Mouse (Mus musculus) neural tube, embryonic 14.5 days (tissue): ENCODE measurements around the gene Dtd2. TPM values are rescaled to one million over a fixed set of nuclear protein-coding genes. Genes with fewer than 3 reads are reported as not detected.

Source experiments
- ATAC-seq: fragments of 200-750 bp; cut with Nextera tagmentation; 2 replicates; pipeline ENCODE4 v1.8.0; 2017; ENCODE audit warnings: low read depth, mild to moderate bottlenecking, moderate TSS enrichment, moderate library complexity
- H3K27ac ChIP-seq: fragments of 300-500 bp; sonication (generic); 2 replicates; pipeline ENCODE4 v1.5.1; 2014; ENCODE audit warnings: low read depth, mild to moderate bottlenecking, control low read depth, low read length, moderate library complexity, mixed read lengths
- H3K27me3 ChIP-seq: fragments of 300-500 bp; sonication (generic); 2 replicates; pipeline ENCODE4 v1.6.1; 2014; ENCODE audit warnings: low read length; ENCODE audit not compliant: control insufficient read depth, insufficient read depth
- H3K36me3 ChIP-seq: fragments of 300-500 bp; sonication (generic); 2 replicates; pipeline ENCODE4 v1.6.1; 2014; ENCODE audit warnings: low read length, mixed read lengths; ENCODE audit not compliant: control insufficient read depth, insufficient read depth
- H3K4me1 ChIP-seq: fragments of 300-500 bp; sonication (generic); 2 replicates; pipeline ENCODE4 v1.6.1; 2014; ENCODE audit warnings: low read length; ENCODE audit not compliant: control insufficient read depth, insufficient read depth
- H3K4me2 ChIP-seq: fragments of 300-500 bp; sonication (generic); 2 replicates; pipeline ENCODE4 v1.6.1; 2014; ENCODE audit warnings: mild to moderate bottlenecking, low read depth, low read length, control low read depth
- H3K4me3 ChIP-seq: fragments of 300-500 bp; sonication (generic); 2 replicates; pipeline ENCODE4 v1.5.1; 2014; ENCODE audit warnings: low read depth, low read length, control low read depth, mixed read lengths
- H3K9ac ChIP-seq: fragments of 300-500 bp; sonication (generic); replicated peaks from 2 replicates; pipeline ENCODE4 v1.6.1; 2014; ENCODE audit warnings: low read depth, mild to moderate bottlenecking, control low read depth, low read length, mixed read lengths
- H3K9me3 ChIP-seq: fragments of 300-500 bp; sonication (generic); 2 replicates; pipeline ENCODE4 v1.6.1; 2016; ENCODE audit warnings: low read length; ENCODE audit not compliant: control insufficient read depth
- WGBS: fragments of 180-500 bp; shearing (Covaris S2); extraction: QIAGEN DNeasy Blood & Tissue Kit; methylation state at CpG from one replicate; pipeline ENCODE4 v1.1.7; 2014; 5-methylcytosine and 5-hydroxymethylcytosine counted together
- polyA plus RNA-seq: library from polyadenylated mRNA; unstranded; fragments of >200 nt; fragmentation: Nextera tagmentation; extraction: Ambion mirVana; gene quantifications from 2 replicates; pipeline ENCODE4 v1.2.1, GENCODE M21; 2014

The Dtd2 gene
- polyA plus RNA-seq, 1 experiment from 2014 or later: 23.2 TPM

DNA sequence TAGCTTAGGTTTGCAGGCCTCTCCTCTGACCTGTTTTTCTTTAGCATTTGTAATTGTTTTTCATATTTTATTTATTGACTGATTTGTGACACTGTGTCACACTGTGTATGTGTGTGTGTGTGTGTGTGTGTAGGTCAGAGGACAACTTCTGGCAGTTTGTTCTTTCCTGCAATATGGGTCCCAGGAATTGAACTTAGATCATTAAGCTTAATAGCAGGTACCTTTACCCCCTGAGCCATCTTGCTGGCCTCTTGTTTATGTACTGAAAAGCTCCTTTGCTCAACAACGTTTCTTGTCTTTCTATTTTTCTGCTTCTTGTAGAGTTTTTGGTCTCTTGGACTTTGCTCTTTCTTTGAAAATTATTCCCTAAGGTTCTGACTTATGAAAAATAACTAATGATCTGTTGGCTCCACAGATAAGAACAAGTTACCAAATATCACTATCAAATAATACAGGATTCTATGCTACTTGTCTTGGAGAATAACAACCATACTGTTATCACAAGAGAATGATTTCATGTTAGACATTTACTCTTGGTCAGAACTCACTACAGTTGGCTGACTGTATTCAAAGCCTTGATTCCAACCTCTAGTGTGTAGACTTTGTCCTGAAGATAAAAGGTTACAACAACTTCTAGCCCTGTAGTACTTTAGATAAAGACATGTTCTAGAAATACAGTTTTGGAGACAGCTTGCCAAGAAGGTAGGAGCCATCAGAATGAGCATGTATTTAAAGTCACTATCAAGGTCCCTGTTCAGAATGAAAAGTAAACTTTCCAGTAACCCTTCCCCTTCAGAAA lies 10.4 kb downstream of the Dtd2 start:
- 92% methylated on average over 1 of the region's 1 CpGs for WGBS

DNA sequence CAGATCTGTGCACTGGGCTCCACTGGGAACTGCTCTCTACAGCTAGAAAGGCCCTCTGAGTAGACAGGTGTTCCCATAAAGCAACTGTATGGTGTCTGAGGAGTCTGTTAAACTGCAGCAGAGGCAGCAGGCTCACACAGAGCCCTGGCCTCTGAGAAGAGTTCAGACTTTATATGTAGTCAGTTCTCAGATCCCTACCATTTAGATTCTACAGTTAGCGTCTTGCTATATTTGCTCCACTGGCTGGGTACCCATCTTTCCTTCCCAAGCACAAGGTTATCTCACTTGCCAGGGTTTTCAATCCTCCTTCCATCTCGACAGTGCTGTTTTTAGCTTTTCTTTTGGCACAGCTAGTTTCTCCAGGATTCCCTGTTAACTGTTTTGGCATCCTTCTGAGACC lies 15.7 kb downstream of the Dtd2 start:
- ATAC-seq: no peak
- Histone ChIP-seq H3K27me3 (no peaks in the 10 kb centered on the region), H3K4me2 (no peak overlapping the region), H3K36me3 (no peaks in the 10 kb centered on the region), H3K27ac (no peak overlapping the region), H3K4me1 (no peaks in the 10 kb centered on the region), H3K9me3 (no peaks in the 10 kb centered on the region), H3K4me3 (no peak overlapping the region), H3K9ac (no peak overlapping the region)
- 82% methylated on average over 2 of the region's 2 CpGs for WGBS

More for the DNA sequence above, 10.4 kb downstream of the Dtd2 start:
- Histone ChIP-seq H3K4me3 (no peak overlapping the region), H3K9ac (no peak overlapping the region), H3K36me3 (peaks cover 2% of the 10 kb centered on the region; the same call in 1 of the 2 replicates), H3K27ac (no peak overlapping the region), H3K4me1 (no peaks in the 10 kb centered on the region), H3K27me3 (no peaks in the 10 kb centered on the region), H3K9me3 (no peaks in the 10 kb centered on the region), H3K4me2 (no peak overlapping the region)
- no peak for ATAC-seq

DNA sequence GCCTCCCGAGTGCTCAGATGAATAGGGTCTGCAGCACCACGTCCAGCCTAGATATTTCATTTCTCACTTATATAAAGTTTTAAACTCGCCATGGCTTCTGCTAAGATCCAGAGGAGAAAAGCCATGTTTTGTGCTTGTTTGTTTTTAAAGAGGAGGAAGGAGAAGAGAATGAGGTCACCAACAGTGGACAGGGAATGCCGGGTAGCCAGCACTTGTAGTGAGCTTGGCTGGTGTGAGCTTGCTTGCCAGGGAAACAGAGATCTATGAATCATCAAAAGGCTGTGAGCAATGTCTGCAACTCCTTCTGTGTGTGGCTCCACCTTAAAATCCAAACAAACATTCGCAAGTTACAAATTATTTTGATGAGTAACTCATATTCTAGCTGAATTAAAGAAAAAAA lies 17.8 kb downstream of the Dtd2 start:
- H3K4me1 ChIP-seq: no peaks in the 10 kb centered on the region
- no peak overlapping the region for H3K9ac ChIP-seq
- no peak overlapping the region for H3K4me3 ChIP-seq
- H3K36me3 ChIP-seq: no peaks in the 10 kb centered on the region
- no peaks in the 10 kb centered on the region for H3K27me3 ChIP-seq
- 90% methylated on average over 5 of the region's 5 CpGs for WGBS
- H3K4me2 ChIP-seq: no peak overlapping the region
- no peaks in the 10 kb centered on the region for H3K9me3 ChIP-seq
- no peak for ATAC-seq
- no peak overlapping the region for H3K27ac ChIP-seq

DNA sequence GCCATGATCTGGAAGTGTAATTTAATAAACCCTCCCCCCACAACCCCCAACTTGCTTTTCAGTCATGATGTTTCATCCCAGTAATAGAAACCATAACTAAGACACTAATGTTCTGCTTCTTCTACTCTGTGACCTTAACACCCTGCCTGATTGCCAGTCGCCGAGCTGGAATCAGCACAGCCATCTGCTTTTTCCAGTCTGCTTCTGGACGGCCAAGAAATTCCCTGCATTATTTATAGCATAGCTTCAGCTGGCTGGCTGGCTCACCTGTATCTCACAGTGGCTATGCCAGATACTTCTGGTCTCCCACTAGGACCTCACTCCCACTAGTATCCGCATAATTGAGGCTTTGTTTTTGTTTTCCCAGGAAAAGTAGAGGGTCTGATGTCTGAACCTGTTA lies 20.5 kb downstream of the Dtd2 start:
- H3K4me3 ChIP-seq: no peak overlapping the region
- no peaks in the 10 kb centered on the region for H3K27me3 ChIP-seq
- no peak overlapping the region for H3K4me2 ChIP-seq
- ATAC-seq: no peak
- WGBS: 71% methylated on average over 4 of the region's 4 CpGs
- no peaks in the 10 kb centered on the region for H3K4me1 ChIP-seq
- H3K9ac ChIP-seq: no peak overlapping the region
- no peaks in the 10 kb centered on the region for H3K36me3 ChIP-seq
- no peak overlapping the region for H3K27ac ChIP-seq
- H3K9me3 ChIP-seq: no peaks in the 10 kb centered on the region

DNA sequence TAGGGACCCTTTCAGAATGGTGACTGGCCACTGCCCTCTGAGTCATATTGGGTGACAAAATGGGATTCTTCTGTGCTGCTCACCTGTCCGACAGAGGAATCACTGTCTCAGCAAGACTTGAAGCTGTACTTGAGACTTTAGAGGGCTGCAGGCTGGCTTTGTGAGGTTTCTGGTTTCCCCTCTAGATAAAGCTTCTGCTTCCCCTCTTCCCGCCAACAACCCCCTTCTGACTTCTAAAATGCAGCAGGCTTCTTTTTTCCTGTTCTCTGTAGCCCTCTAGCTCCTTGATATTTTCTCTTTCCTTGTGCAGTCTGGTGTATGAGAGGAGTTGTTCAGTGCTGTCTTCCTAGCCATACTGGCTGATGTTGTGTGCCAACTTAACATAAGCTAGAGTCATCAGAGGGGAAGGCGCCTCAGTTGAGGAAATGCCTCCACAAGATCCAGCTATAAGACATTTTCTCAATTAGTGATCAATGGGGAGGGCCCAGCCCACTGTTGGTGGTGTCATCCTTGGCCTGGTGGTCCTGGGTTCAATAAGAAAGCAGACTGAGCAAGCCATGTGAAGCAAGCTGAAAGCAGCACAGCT lies 21.0 kb downstream of the Dtd2 start:
- no peak overlapping the region for H3K4me3 ChIP-seq
- H3K4me1 ChIP-seq: no peaks in the 10 kb centered on the region
- WGBS: 93% methylated on average over 3 of the region's 3 CpGs
- no peak overlapping the region for H3K4me2 ChIP-seq
- ATAC-seq: no peak
- no peak overlapping the region for H3K27ac ChIP-seq
- H3K36me3 ChIP-seq: no peaks in the 10 kb centered on the region
- no peaks in the 10 kb centered on the region for H3K27me3 ChIP-seq
- H3K9ac ChIP-seq: no peak overlapping the region
- no peaks in the 10 kb centered on the region for H3K9me3 ChIP-seq

DNA sequence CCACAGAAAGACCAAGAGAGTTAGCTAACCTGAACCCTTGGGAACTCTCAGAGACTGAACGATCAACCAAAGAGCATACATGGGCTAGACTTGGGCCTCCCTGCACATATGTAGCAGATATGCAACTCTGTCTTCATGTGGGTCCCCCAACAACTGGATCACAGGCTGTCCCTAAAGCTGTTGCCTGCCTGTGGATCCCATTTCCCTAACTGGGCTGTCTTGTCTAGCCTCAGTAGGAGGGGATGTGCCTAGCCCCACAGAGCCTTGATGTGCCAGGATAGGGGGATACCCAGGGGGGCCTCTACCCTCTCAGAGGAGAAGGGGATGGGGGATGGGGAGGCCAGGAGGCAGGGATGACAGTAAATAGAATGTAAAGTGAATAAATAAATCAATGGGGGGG lies 22.7 kb downstream of the Dtd2 start:
- Histone ChIP-seq H3K9ac (no peak overlapping the region), H3K9me3 (no peaks in the 10 kb centered on the region), H3K27ac (no peak overlapping the region), H3K4me1 (no peaks in the 10 kb centered on the region), H3K36me3 (no peaks in the 10 kb centered on the region), H3K27me3 (no peaks in the 10 kb centered on the region), H3K4me2 (no peak overlapping the region), H3K4me3 (no peak overlapping the region)
- 91% methylated on average over 1 of the region's 1 CpGs for WGBS
- ATAC-seq: no peak

DNA sequence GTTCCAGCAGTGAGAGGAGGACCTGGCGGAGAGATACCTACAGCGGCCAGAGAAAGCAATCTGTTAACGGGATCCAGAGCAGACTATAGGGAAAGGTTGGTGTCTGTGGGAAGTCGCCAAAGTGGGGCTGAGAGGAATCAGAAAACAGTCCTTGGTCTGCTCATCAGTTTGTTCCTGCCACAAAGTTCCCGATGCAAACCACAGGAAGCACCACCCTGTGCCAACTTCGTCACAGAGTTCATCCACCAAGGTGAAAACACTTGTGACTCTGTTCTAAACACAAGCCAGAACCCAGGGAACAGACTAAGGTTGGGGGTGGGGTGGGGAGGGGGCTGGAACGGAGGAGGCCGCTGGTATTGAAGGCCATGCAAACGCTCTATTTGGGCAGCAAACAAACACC lies 29.8 kb downstream of the Dtd2 start:
- ATAC-seq: no peak
- H3K4me3 ChIP-seq: no peak overlapping the region
- H3K4me2 ChIP-seq: no peak overlapping the region
- H3K36me3 ChIP-seq: no peaks in the 10 kb centered on the region
- no peaks in the 10 kb centered on the region for H3K4me1 ChIP-seq
- no peaks in the 10 kb centered on the region for H3K27me3 ChIP-seq
- no peak overlapping the region for H3K9ac ChIP-seq
- 81% methylated on average over 9 of the region's 9 CpGs for WGBS
- H3K9me3 ChIP-seq: no peaks in the 10 kb centered on the region
- no peak overlapping the region for H3K27ac ChIP-seq

DNA sequence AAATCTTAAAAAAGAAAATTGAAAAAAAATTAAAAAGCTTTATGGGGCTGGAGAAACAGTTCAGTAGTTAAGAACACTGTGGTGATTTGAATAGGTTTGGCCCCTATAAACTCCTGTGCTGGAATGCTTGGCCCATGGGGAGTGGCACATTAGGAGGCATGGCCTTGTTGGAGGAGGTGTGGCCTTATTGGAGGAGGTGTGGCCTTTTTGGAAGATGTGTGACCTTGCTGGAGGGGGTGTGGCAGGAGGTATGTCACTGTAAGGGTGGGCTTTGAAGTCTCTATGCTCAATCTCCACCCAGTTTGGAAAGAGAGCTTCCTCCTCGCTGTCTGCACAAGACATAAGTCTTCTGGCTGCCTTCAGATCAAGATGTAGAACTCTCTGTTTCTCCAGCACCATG lies 31.9 kb downstream of the Dtd2 start:
- no peaks in the 10 kb centered on the region for H3K36me3 ChIP-seq
- no peak overlapping the region for H3K9ac ChIP-seq
- H3K27ac ChIP-seq: no peak overlapping the region
- ATAC-seq: no peak
- H3K4me1 ChIP-seq: no peaks in the 10 kb centered on the region
- no peaks in the 10 kb centered on the region for H3K9me3 ChIP-seq
- no peak overlapping the region for H3K4me3 ChIP-seq
- H3K4me2 ChIP-seq: no peak overlapping the region
- WGBS: 100% methylated on average over 1 of the region's 1 CpGs
- peaks cover 5% of the 10 kb centered on the region; the same call in 1 of the 2 replicates for H3K27me3 ChIP-seq

DNA sequence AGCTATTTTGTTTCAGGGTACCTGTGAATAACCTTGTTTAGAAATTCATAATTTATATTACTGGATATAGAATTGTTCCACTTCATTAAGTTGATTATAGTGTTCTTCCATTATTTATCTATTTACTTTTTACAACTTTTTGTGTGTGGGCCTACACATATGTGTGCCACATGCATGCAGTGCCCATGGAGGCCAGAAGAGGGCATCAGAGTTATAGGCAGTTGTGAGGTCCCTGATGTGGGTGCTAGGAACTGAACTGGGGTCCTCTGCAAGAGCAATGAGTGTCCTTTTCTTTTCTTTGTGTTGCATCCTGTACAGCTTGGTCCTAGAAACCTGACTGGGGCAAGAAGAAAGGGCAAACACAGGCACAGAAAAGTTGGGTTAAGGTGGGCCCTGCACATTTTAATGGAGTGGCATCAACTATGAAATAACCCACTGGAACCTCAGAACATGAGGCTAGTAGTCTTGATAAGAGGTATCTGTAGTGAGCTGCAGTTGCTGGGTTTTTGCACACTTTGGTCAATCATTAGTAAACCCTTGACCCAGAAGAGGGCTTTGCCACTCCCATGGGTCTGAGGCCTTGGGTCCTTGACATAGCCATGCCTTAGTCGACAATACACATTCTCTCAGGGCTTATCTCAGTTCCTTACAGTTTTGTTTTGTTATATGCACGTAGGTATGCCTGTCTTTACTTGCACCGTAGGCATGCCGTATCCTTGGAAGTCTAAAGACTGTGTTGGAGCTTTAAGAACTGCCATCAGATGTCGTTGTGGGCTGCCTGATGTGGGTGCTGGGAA lies 33.8 kb downstream of the Dtd2 start:
- H3K36me3 ChIP-seq: no peaks in the 10 kb centered on the region
- H3K9ac ChIP-seq: no peak overlapping the region
- H3K27me3 ChIP-seq: peaks cover 5% of the 10 kb centered on the region; the same call in 1 of the 2 replicates
- H3K4me2 ChIP-seq: no peak overlapping the region
- no peak overlapping the region for H3K27ac ChIP-seq
- WGBS: 91% methylated on average over 5 of the region's 5 CpGs
- ATAC-seq: no peak
- H3K4me1 ChIP-seq: no peaks in the 10 kb centered on the region
- no peaks in the 10 kb centered on the region for H3K9me3 ChIP-seq
- H3K4me3 ChIP-seq: no peak overlapping the region
